Mouse (Mus musculus) megakaryocyte, adult 5-6 weeks (primary cell): ENCODE measurements around the gene Dync1li1. TPM values are rescaled to one million over a fixed set of nuclear protein-coding genes. Genes with fewer than 3 reads are reported as not detected.
A peak's percentile ranks its signal among the peaks of the same experiment; 100 is the strongest.
"Not testable (repeated sequence)": the region's sequence is repeated elsewhere in the genome, so short reads cannot be mapped to it uniquely, and the experiment has no call there.

Experiments used
- ATAC-seq: 2 replicates; pipeline ENCODE4 v1.8.0; 2016; ENCODE audit warnings: mild to moderate bottlenecking, inconsistent platforms; ENCODE audit not compliant: poor library complexity, severe bottlenecking
- total RNA-seq, 2 experiments: library from RNA; stranded (forward) in 1 of 2; stranded (reverse) in 1 of 2; fragments of 153-499, 151-499 nt in 1 of 2; fragments of 221-1000, 200-1000 nt in 1 of 2; gene quantifications; 2 replicates each; pipeline versions ENCODE4 v1.2.3 to v1.2.4; 2015 to 2017

Dync1li1 gene
- total RNA-seq, 2 experiments from 2014 or later = 35.5 to 60.7 TPM

- no peak for ATAC-seq
These were observed 28.2 kb downstream of the Dync1li1 start for GRCm38 (mm10) chr9:114716677-114717331.

GRCm38 (mm10) chr9:114727315-114727714 lies 38.7 kb downstream of the Dync1li1 start:
- peak; percentile 36 for ATAC-seq

- not testable (repeated sequence) for ATAC-seq
These were observed 39.8 kb downstream of the Dync1li1 start for GRCm38 (mm10) chr9:114728432-114728831.

GRCm38 (mm10) chr9:114729911-114730805 lies 41.6 kb downstream of the Dync1li1 start:
- ATAC-seq = no peak

- peak; percentile 91 for ATAC-seq
These were observed 42.6 kb downstream of the Dync1li1 start, which contains the start of gene Cmtm6 for GRCm38 (mm10) chr9:114731011-114731755. Cmtm6 (plus strand) TSS chr9:114731116.

GRCm38 (mm10) chr9:114731871-114732682 lies 43.5 kb downstream of the Dync1li1 start:
- peak; percentile 30 for ATAC-seq

GRCm38 (mm10) chr9:114733238-114733637 lies 44.6 kb downstream of the Dync1li1 start:
- ATAC-seq = no peak

GRCm38 (mm10) chr9:114736442-114736841 lies 47.9 kb downstream of the Dync1li1 start:
- no peak for ATAC-seq

GRCm38 (mm10) chr9:114740336-114740735 lies 51.7 kb downstream of the Dync1li1 start:
- ATAC-seq = no peak

- ATAC-seq = peak; percentile 96
These were observed 54.1 kb downstream of the Dync1li1 start for GRCm38 (mm10) chr9:114742731-114743130.

GRCm38 (mm10) chr9:114745163-114745562 lies 56.6 kb downstream of the Dync1li1 start:
- no peak for ATAC-seq

- no peak for ATAC-seq
These were observed 57.1 kb downstream of the Dync1li1 start for GRCm38 (mm10) chr9:114745654-114746053.

- no peak for ATAC-seq
These were observed 58.4 kb downstream of the Dync1li1 start for GRCm38 (mm10) chr9:114747012-114747411.

GRCm38 (mm10) chr9:114747466-114747865 lies 58.9 kb downstream of the Dync1li1 start:
- ATAC-seq = no peak

- no peak for ATAC-seq
These were observed 63.0 kb downstream of the Dync1li1 start for GRCm38 (mm10) chr9:114751582-114751981.

GRCm38 (mm10) chr9:114752311-114752710 lies 63.7 kb downstream of the Dync1li1 start:
- peak; percentile 12; the same call in 1 of the 2 replicates for ATAC-seq

GRCm38 (mm10) chr9:114752863-114753484 lies 64.4 kb downstream of the Dync1li1 start:
- ATAC-seq = peak; percentile 93

GRCm38 (mm10) chr9:114758272-114758671 lies 69.7 kb downstream of the Dync1li1 start:
- peak; percentile 27 for ATAC-seq

GRCm38 (mm10) chr9:114758801-114759200 lies 70.2 kb downstream of the Dync1li1 start:
- peak; percentile 65 for ATAC-seq

GRCm38 (mm10) chr9:114759886-114760285 lies 71.3 kb downstream of the Dync1li1 start:
- ATAC-seq = no peak
